ENCODE assay signal across 26 mouse cellular contexts in the genomic region with DNA sequence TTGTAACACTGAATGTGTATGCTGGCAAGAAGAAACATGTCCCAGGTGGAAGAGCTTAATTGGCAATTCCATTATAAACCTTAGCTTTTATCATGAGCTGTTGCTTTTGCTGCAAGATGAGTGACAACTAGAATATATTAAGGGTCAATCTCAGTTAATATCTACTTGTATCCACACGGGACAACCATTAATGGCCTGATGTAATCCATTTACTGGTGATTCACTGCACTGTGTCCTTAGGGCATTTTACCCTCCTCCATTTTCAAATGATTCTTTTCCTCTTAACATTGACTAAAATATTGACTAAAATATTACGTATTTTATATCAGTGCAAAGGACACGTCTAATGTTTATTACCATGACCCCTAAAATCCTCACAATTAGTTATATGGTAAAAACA.
DNase-seq lines count a peak whose midpoint lies in the region; ATAC-seq and TF ChIP-seq lines count a peak whose summit lies in the region.
"Had no signal": no experiment of that assay in that cellular context is flagged by ENCODE, and none has a peak within 500 bp of the region (broad histone marks: within the 10 kb centered on the region; RNA-seq: fewer than 3 reads in every experiment).

No protein-coding gene starts in this region.

- no peak overlapping the region for H3K9ac ChIP-seq in hindbrain, embryonic 11.5 days (ENCODE audit: low read depth, low read length)
- H3K9ac ChIP-seq in hindbrain, postnatal 0 days (replicated peaks; ENCODE audit: low read length), result no peak overlapping the region
- H3K9ac ChIP-seq in midbrain, embryonic 11.5 days (ENCODE audit: low read length), result no peak overlapping the region
- no peak overlapping the region for H3K9ac ChIP-seq in midbrain, embryonic 16.5 days (ENCODE audit: low read depth, low read length)
- H3K9ac ChIP-seq in neural tube, embryonic 12.5 days, result no peak overlapping the region
- H3K9ac ChIP-seq in neural tube, embryonic 14.5 days (replicated peaks; ENCODE audit: low read depth, low read length), result no peak overlapping the region
- H3K9ac ChIP-seq: forebrain, embryonic 15.5 days; heart, embryonic 13.5 days had no signal

- peak; percentile 73; the same call in 1 of the 2 replicates for ATAC-seq in hindbrain, embryonic 11.5 days (ENCODE audit: low FRiP score)
- ATAC-seq in hindbrain, postnatal 0 days, result no peak
- ATAC-seq in midbrain, embryonic 11.5 days (ENCODE audit: low FRiP score), result peak; percentile 27; the same call in 1 of the 2 replicates
- no peak for ATAC-seq in midbrain, embryonic 16.5 days
- 0 out of 2 replicates have a peak, but pooled peaks have one; percentile 44 for ATAC-seq in neural tube, embryonic 12.5 days (ENCODE audit: low FRiP score, low read depth)
- ATAC-seq in neural tube, embryonic 14.5 days (ENCODE audit: low read depth), result peak; percentile 51; the same call in 1 of the 2 replicates
- ATAC-seq: forebrain, embryonic 15.5 days; intestine, postnatal 0 days had no signal

- no peaks in the 10 kb centered on the region for H3K4me1 ChIP-seq in hindbrain, embryonic 11.5 days (replicated peaks; ENCODE audit: control insufficient read depth, insufficient read depth, low read length)
- H3K4me1 ChIP-seq in hindbrain, postnatal 0 days (ENCODE audit: insufficient read depth, low read length), result no peaks in the 10 kb centered on the region
- H3K4me1 ChIP-seq in midbrain, embryonic 11.5 days (ENCODE audit: control insufficient read depth, insufficient read depth, low read length), result no peaks in the 10 kb centered on the region
- H3K4me1 ChIP-seq in midbrain, embryonic 16.5 days (ENCODE audit: control insufficient read depth, insufficient read depth, low read length), result no peaks in the 10 kb centered on the region
- H3K4me1 ChIP-seq in neural tube, embryonic 12.5 days, result no peaks in the 10 kb centered on the region
- no peaks in the 10 kb centered on the region for H3K4me1 ChIP-seq in neural tube, embryonic 14.5 days (ENCODE audit: control insufficient read depth, insufficient read depth, low read length)
- H3K4me1 ChIP-seq: forebrain, embryonic 10.5 days; forebrain, embryonic 15.5 days; heart, embryonic 10.5 days; heart, embryonic 13.5 days had no signal

- DNase-seq in hindbrain, embryonic 11.5 days (ENCODE audit: low spot score), result peak; percentile 9
- DNase-seq in hindbrain, postnatal 0 days (ENCODE audit: low spot score), result no peak
- DNase-seq in midbrain, embryonic 11.5 days (ENCODE audit: low spot score, missing footprints), result no peak
- no peak for DNase-seq in neural tube, embryonic 10.5 days (ENCODE audit: extremely low spot score, low spot score)
- no peak for DNase-seq in c-Kit-positive CD71-positive TER-119-positive erythroid progenitor cells, embryonic 14.5 days (ENCODE audit: low spot score)
- DNase-seq: adrenal gland, adult 2 months; adrenal gland, postnatal 14 days; B cell, adult 2 months; cerebellum, adult 18-20 months; cerebellum, adult 9-10 months; cerebellum, postnatal 14 days; gastrocnemius, postnatal 10 days; gastrocnemius, postnatal 36 days; heart, adult 2 months; heart, postnatal 14 days; heart, postnatal 4 days had no signal

- WGBS in hindbrain, embryonic 11.5 days, result 72% methylated on average over 3 of the region's 3 CpGs
- 69% methylated on average over 3 of the region's 3 CpGs for WGBS in hindbrain, postnatal 0 days
- WGBS in midbrain, embryonic 11.5 days, result 84% methylated on average over 3 of the region's 3 CpGs
- WGBS in midbrain, embryonic 16.5 days, result 63% methylated on average over 3 of the region's 3 CpGs
- WGBS in neural tube, embryonic 12.5 days, result 69% methylated on average over 3 of the region's 3 CpGs
- 56% methylated on average over 3 of the region's 3 CpGs for WGBS in neural tube, embryonic 14.5 days

- no peaks in the 10 kb centered on the region for H3K9me3 ChIP-seq in hindbrain, embryonic 11.5 days (ENCODE audit: control insufficient read depth, low read length)
- no peaks in the 10 kb centered on the region for H3K9me3 ChIP-seq in hindbrain, postnatal 0 days (ENCODE audit: low read length)
- no peaks in the 10 kb centered on the region for H3K9me3 ChIP-seq in midbrain, embryonic 11.5 days (ENCODE audit: control insufficient read depth, low read length)
- no peaks in the 10 kb centered on the region for H3K9me3 ChIP-seq in midbrain, embryonic 16.5 days (replicated peaks; ENCODE audit: control insufficient read depth, low read length, poor library complexity, severe bottlenecking)
- H3K9me3 ChIP-seq in neural tube, embryonic 12.5 days, result no peaks in the 10 kb centered on the region
- no peaks in the 10 kb centered on the region for H3K9me3 ChIP-seq in neural tube, embryonic 14.5 days (ENCODE audit: control insufficient read depth, low read length)
- H3K9me3 ChIP-seq: forebrain, embryonic 10.5 days; forebrain, embryonic 15.5 days; G1E; heart, embryonic 10.5 days; heart, embryonic 13.5 days had no signal

- no peaks in the 10 kb centered on the region for H3K27me3 ChIP-seq in hindbrain, embryonic 11.5 days (ENCODE audit: control insufficient read depth, insufficient read depth, low read length)
- H3K27me3 ChIP-seq in hindbrain, postnatal 0 days (ENCODE audit: insufficient read depth, low read length), result no peaks in the 10 kb centered on the region
- no peaks in the 10 kb centered on the region for H3K27me3 ChIP-seq in midbrain, embryonic 11.5 days (ENCODE audit: control insufficient read depth, insufficient read depth, low read length)
- H3K27me3 ChIP-seq in midbrain, embryonic 16.5 days (ENCODE audit: control insufficient read depth, insufficient read depth, low read depth, low read length), result no peaks in the 10 kb centered on the region
- H3K27me3 ChIP-seq in neural tube, embryonic 12.5 days (replicated peaks), result no peaks in the 10 kb centered on the region
- no peaks in the 10 kb centered on the region for H3K27me3 ChIP-seq in neural tube, embryonic 14.5 days (ENCODE audit: control insufficient read depth, insufficient read depth, low read length)
- H3K27me3 ChIP-seq: CH12.LX; forebrain, embryonic 15.5 days; heart, embryonic 13.5 days had no signal

- no peak overlapping the region for H3K27ac ChIP-seq in hindbrain, embryonic 11.5 days (ENCODE audit: low read depth, low read length)
- no peak overlapping the region for H3K27ac ChIP-seq in hindbrain, postnatal 0 days
- no peak overlapping the region for H3K27ac ChIP-seq in midbrain, embryonic 11.5 days (ENCODE audit: low read depth, low read length)
- no peak overlapping the region for H3K27ac ChIP-seq in midbrain, embryonic 16.5 days (ENCODE audit: low read length)
- no peak overlapping the region for H3K27ac ChIP-seq in neural tube, embryonic 12.5 days
- no peak overlapping the region for H3K27ac ChIP-seq in neural tube, embryonic 14.5 days (ENCODE audit: low read depth, low read length)
- H3K27ac ChIP-seq: forebrain, embryonic 10.5 days; forebrain, embryonic 15.5 days; heart, adult 2 months; heart, embryonic 10.5 days; heart, embryonic 13.5 days had no signal

- no peak for TF ChIP-seq CTCF in hindbrain, postnatal 0 days (IDR thresholded peaks at IDR 0.05; ENCODE audit: low read depth)

- no peak overlapping the region for H3K4me2 ChIP-seq in hindbrain, embryonic 11.5 days (replicated peaks; ENCODE audit: low read depth, low read length)
- no peak overlapping the region for H3K4me2 ChIP-seq in hindbrain, postnatal 0 days (ENCODE audit: low read depth, low read length)
- no peak overlapping the region for H3K4me2 ChIP-seq in midbrain, embryonic 11.5 days
- no peak overlapping the region for H3K4me2 ChIP-seq in midbrain, embryonic 16.5 days (ENCODE audit: low read length)
- no peak overlapping the region for H3K4me2 ChIP-seq in neural tube, embryonic 12.5 days (replicated peaks)
- no peak overlapping the region for H3K4me2 ChIP-seq in neural tube, embryonic 14.5 days (ENCODE audit: low read depth, low read length)
- H3K4me2 ChIP-seq: forebrain, embryonic 15.5 days; heart, embryonic 13.5 days had no signal

- H3K4me3 ChIP-seq in hindbrain, embryonic 11.5 days (ENCODE audit: low read depth, low read length), result no peak overlapping the region
- no peak overlapping the region for H3K4me3 ChIP-seq in hindbrain, postnatal 0 days (ENCODE audit: low read length)
- H3K4me3 ChIP-seq in midbrain, embryonic 11.5 days (ENCODE audit: low read depth, low read length), result no peak overlapping the region
- no peak overlapping the region for H3K4me3 ChIP-seq in midbrain, embryonic 16.5 days (ENCODE audit: low read depth, low read length)
- H3K4me3 ChIP-seq in neural tube, embryonic 12.5 days, result no peak overlapping the region
- no peak overlapping the region for H3K4me3 ChIP-seq in neural tube, embryonic 14.5 days (ENCODE audit: low read depth, low read length)
- H3K4me3 ChIP-seq: forebrain, embryonic 10.5 days; forebrain, embryonic 15.5 days; heart, adult 2 months; heart, embryonic 10.5 days; heart, embryonic 13.5 days had no signal

- H3K36me3 ChIP-seq in hindbrain, embryonic 11.5 days (ENCODE audit: control insufficient read depth, insufficient read depth, low read length), result no peaks in the 10 kb centered on the region
- H3K36me3 ChIP-seq in hindbrain, postnatal 0 days (ENCODE audit: insufficient read depth, low read length), result no peaks in the 10 kb centered on the region
- H3K36me3 ChIP-seq in midbrain, embryonic 11.5 days (ENCODE audit: control insufficient read depth, insufficient read depth, low read length), result no peaks in the 10 kb centered on the region
- H3K36me3 ChIP-seq in midbrain, embryonic 16.5 days (ENCODE audit: control insufficient read depth, insufficient read depth, low read length), result no peaks in the 10 kb centered on the region
- no peaks in the 10 kb centered on the region for H3K36me3 ChIP-seq in neural tube, embryonic 12.5 days
- no peaks in the 10 kb centered on the region for H3K36me3 ChIP-seq in neural tube, embryonic 14.5 days (ENCODE audit: control insufficient read depth, insufficient read depth, low read length)
- H3K36me3 ChIP-seq: forebrain, embryonic 10.5 days; forebrain, embryonic 15.5 days; G1E; heart, embryonic 10.5 days; heart, embryonic 13.5 days had no signal

Comparison
In these comparisons a context has a peak if more than half of its experiments do, and no peak if none do; other contexts are left out.
1. ATAC-seq: peak in hindbrain, embryonic 11.5 days (single experiment), midbrain, embryonic 11.5 days (single experiment), neural tube, embryonic 12.5 days (single experiment) and neural tube, embryonic 14.5 days (single experiment); none in hindbrain, postnatal 0 days (single experiment) and midbrain, embryonic 16.5 days (single experiment).